Mouse (Mus musculus) 3134 (cell line): Measurements from ENCODE around the gene Oxsm.

Experiments used
- DNase-seq: peaks from one replicate; pipeline ENCODE4 v3.0.0-alpha.2; 2011; ENCODE audit warnings: low spot score; ENCODE audit not compliant: insufficient read length; ENCODE audit errors: extremely low read depth

Oxsm gene

GRCm38 (mm10) chr14:16249171-16249874 lies at the start of gene Oxsm, which contains the start of gene Ngly1:
TSS of gene Oxsm (minus strand) at chr14:16249808.
TSS of gene Ngly1 (plus strand) at chr14:16249280.
- DNase-seq: peak; percentile 86

DNA sequence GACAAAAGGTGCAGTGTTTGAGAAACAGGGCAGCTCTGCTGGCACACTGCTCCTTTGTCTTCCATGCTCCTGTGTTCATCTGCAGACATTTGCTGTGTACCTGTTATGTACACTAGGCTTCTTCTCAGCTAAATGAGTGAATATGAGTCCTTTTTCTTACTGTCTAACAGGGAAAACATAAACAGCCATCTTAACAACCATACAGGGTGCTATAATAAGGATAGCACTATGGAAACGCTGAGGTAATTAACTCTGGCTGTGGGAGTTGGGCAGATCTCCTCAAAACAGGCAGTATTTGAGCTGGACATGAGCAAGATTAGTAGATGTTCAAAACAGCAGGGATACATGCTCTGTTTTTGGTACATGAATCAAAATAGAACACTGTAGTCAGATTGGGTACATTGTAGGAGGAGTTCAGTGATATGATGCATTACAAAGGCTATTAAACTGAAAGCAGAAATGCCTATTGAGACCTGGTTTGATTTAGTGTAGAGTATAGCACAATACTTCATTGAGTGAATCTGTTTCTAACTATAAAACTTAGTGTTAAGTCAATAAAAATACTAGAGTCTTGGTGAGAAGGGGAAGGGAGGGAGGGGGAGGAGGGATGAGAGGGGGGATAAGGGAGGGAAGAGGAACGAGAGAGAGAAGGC lies 47.3 kb upstream of the Oxsm start:
- DNase-seq: no peak

DNA sequence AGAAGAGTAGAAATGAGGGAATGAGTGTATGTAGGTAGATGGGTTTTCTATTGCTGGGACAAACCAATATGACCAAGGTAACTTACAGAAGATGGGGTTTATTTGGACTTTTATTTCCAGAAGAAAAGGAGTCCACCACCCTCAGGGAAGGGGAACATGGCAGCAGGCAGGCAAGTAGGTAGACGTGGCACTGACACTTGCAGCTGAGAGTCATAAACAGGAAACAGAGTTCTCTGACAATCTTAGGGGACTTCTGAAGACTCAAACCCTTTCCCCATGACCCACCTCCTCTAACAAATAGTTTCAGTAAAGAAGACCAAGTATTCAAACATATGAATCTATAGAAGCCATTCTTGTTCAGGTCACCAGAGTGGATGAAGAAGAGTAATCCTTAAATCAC lies 44.3 kb upstream of the Oxsm start:
- DNase-seq: no peak

DNA sequence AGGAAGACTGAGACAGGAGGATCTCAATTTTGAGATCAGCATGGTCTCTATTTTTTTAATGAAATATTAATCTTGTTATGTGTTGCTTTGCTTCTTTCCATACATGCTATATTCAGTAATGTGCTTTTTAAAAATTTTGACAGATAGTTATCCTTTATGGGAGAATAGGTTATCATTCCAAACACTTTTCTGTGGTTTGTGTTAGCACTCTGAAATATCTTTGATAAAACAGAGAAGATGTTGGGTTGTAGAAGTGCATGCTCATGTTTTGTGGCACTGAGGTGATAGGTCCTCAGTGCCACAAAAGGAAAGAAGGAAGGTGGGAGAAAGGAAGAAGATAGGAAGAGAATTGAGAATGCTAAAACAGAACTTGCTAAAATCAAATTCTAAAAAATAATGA lies 43.4 kb upstream of the Oxsm start:
- no peak for DNase-seq

GRCm38 (mm10) chr14:16292371-16292770 lies 42.8 kb upstream of the Oxsm start:
- no peak for DNase-seq

DNA sequence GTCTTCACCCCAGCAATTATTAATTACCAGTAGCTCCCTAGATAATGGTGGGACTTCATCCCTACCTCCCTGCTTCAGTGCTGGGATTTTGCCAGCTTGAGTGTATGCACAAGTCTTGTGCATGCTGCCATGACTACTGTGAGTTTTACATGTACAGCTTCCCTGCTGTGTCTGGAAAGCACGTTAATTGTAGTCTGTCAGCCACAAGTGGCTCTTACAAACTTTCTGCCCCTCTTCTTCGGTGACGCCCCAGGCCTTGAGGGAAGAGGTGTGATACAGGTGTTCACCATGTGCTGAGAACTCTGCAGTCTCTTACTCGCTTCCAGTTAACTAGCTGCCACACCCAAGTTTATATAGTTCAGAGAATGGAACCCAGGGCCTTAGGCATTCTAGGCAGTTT lies 34.4 kb upstream of the Oxsm start:
- no peak for DNase-seq

DNA sequence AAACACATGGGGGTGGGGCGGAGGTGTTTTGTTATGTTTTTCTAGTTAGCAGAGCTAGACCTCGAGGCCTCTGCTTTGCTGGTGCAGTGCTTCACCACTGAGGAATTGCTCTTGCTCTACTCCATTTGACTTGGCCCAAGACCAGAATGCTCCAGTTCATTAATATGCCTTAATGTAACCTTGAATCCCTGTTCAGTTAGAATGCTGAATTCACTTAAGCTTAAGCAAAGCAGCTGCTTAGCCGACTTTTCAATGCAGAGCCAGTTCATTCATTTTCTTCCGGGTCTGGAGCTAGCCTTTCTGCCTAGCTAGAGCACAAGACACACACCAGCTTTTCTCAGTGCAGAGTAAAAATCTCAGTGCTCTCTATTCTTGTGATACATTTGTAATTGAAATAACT lies 29.6 kb upstream of the Oxsm start:
- DNase-seq: no peak

DNA sequence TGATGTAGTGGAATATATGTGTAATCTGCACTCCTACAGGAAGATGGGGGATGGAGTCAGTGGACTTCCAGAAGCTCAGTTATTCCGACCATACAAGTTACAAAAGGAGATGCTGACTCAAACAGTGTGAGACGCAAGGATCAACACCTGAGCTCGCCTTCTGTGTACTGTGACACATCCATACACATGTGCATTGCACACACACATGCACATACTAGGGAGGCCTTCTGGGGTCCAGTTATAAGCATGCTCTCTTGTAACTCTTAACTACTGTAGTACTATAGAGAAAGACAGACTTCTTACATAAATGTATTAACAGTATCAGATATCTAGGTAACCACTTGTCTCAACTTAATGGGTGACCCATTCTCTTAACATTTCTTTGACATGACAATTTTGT lies 24.1 kb upstream of the Oxsm start:
- DNase-seq: no peak

- no peak for DNase-seq
These were observed 20.2 kb upstream of the Oxsm start for GRCm38 (mm10) chr14:16269776-16270175.

DNA sequence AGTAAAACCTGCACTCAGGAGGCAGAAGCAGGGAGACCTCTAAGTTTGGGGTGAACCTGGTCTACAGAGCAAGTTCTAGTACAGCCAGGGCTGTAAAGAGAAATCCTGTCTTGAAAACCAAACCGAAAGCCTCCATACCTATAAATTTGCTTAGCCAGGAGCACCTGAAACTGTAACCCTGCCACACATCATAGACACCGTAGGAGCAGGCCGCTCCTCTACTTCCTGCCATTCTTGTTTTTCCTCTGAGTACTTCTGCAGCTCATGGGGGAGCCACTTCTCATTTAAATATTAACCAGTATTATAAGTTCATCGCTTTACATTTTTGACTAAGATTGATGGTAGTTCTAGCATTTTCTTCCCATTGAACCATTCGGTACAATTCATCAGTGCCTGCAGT lies 17.4 kb upstream of the Oxsm start:
- no peak for DNase-seq

DNA sequence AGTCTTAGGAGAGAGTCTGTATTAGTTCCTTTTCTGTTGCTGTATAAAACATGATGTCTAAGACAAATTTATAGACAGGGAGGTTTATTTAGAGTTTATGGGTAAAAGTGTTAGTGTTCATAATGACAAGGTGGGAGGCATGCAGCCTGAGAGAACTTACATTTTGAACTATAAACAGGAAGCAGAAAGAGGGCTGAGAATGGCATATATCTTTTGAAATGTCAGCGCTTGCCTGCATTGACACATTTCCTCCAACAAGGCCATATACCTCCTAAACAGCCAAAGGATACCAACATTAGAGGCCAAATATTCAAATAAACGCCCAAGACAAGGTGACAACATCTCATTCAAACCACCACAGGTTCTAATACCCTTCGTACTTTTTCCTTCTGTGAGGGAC lies 12.3 kb upstream of the Oxsm start:
- no peak for DNase-seq

GRCm38 (mm10) chr14:16260541-16260940 lies 10.9 kb upstream of the Oxsm start:
- DNase-seq: no peak

- peak; percentile 44 for DNase-seq
These were observed 6.6 kb upstream of the Oxsm start for GRCm38 (mm10) chr14:16256209-16256608.

GRCm38 (mm10) chr14:16255745-16256144 lies 6.1 kb upstream of the Oxsm start:
- no peak for DNase-seq

GRCm38 (mm10) chr14:16250099-16250498 lies 491 bp upstream of the Oxsm start:
- no peak for DNase-seq

- DNase-seq: no peak
These were observed 928 bp downstream of the Oxsm start for GRCm38 (mm10) chr14:16248603-16249157.

DNA sequence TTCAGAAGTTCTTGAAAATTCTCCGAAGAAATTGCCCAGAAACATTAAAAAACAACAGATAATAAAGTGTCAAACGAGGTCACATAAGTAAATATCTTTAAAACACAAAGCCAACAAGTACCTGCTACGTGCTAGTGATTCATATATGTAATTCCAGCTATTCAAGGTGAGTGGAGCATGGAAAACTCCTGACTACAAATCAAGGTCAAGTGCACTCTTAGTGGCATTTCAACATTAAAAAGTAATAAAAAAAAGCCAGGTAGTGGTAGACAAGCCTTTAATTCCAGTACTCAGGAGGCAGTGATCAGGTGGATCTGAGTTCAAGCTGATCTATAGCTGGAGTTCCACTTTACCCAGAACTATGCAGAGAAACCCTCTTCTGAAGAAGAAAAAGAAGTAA lies 1.5 kb downstream of the Oxsm start:
- no peak for DNase-seq

- DNase-seq: no peak
These were observed 3.2 kb downstream of the Oxsm start for GRCm38 (mm10) chr14:16246340-16246912.

DNA sequence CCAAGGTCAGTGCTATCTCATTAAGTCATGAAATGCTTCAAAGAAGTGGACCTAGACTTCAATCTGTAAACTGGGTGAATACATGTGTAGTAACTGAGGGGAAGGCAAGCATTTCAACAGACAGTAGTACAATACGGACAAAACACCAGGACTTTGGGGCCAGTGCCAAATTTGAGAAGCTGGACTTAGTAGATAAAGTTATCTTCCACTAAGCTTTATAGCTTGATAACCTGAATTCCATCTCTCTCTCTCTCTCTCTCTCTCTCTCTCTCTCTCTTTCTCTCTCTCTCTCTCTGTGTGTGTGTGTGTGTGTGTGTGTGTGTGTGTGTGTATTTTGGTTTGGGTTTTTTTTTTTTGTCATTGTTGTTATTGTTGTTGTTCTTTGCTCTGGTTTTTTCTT lies 4.5 kb downstream of the Oxsm start:
- DNase-seq: no peak

DNA sequence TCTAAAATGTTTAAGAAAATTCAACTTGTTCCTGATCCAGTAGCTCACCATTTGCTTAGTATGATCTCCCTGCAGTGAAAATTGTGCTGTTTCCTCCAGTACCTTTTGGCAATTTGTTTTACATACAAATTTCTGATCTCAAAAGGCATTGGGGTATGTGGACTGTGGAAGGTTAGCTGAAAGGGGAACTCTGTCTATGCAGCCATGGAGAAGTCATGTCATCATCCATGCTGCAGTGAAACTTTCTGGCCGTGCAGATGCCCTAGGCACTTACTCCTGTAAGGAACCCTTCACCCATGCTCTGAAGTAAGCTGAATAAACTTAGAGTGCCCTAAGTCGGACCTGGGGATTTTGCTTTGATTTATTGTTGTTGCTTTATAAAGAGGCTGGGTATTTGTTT lies 5.2 kb downstream of the Oxsm start:
- DNase-seq: no peak

DNA sequence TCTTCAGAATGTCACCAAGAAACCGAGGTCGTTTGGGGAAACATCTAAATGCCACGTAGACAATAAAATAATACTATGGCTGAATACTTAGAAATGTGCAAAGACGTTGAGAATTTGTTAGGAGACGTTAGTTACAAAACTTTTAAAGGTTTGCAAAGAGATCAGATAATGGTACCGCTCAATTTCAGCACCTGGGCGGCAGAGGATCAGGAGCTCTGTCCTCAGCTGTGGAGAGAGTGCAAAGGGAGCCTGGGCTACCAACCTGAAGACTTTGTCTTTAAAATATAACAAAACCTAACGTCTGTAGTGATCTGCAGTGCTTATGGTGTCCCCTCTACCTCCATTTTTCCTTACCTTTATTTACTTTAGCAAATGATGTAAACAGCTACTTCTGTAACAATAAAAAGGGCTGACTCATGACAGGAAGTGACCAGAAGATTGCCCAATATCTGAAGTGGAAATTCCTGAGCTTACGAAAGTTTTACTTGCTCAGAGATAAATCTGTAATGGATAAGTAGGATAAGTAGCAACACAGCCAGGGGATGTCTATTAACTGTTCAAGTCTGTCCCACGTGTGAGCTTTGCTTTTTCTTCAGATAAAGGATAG lies 5.9 kb downstream of the Oxsm start:
- DNase-seq: peak; percentile 31
